8 mouse cellular contexts compared by ENCODE assay signal in genomic region chr19:17393841-17394591, GRCm38 (mm10). TPM values are rescaled to one million over a fixed set of nuclear protein-coding genes. Genes with fewer than 3 reads are reported as not detected.
DNase-seq lines count a peak whose midpoint lies in the region; ATAC-seq and TF ChIP-seq lines count a peak whose summit lies in the region.

Rfk (plus strand) TSS chr19:17394043.

- peaks cover 6% of the 10 kb centered on the region for H3K79me3 ChIP-seq in C2C12 (ENCODE audit: low read depth)

- TF ChIP-seq POLR2A in brain, embryonic 14.5 days (IDR thresholded peaks at IDR 0.05; ENCODE audit: borderline replicate concordance, extremely low read depth, insufficient read depth, insufficient read length, poor library complexity, severe bottlenecking), result peak; percentile 92

- H3K79me2 ChIP-seq in C2C12 (ENCODE audit: control insufficient read depth, insufficient read depth), result peaks cover 6% of the 10 kb centered on the region

- H3K4me2 ChIP-seq in heart, embryonic 12.5 days, result peak within 1 kb of the TSS; percentile 73
- peak within 1 kb of the TSS; percentile 74 for H3K4me2 ChIP-seq in liver, embryonic 12.5 days
- peak within 1 kb of the TSS; percentile 69 for H3K4me2 ChIP-seq in stomach, embryonic 15.5 days

- ATAC-seq in heart, embryonic 12.5 days (ENCODE audit: insufficient number of reproducible peaks, low FRiP score), result peak; percentile 97
- peak; percentile 98 for ATAC-seq in liver, embryonic 12.5 days
- peak; percentile 98 for ATAC-seq in stomach, embryonic 15.5 days (ENCODE audit: insufficient read depth, low FRiP score, low read depth)

- DNase-seq in brain, embryonic 14.5 days (ENCODE audit: low read depth), result peak; percentile 96
- peak; percentile 98 for DNase-seq in kidney, postnatal 10 days
- peak; percentile 88 to 92 for DNase-seq in natural killer cell, adult 2 months (ENCODE audit: low spot score in 2 of 2)

- H3K27ac ChIP-seq in heart, embryonic 12.5 days (ENCODE audit: poor library complexity, severe bottlenecking), result peak within 1 kb of the TSS; percentile 87
- H3K27ac ChIP-seq in liver, embryonic 12.5 days, result peak within 1 kb of the TSS; percentile 91
- H3K27ac ChIP-seq in stomach, embryonic 15.5 days, result peak within 1 kb of the TSS; percentile 62; the same call in 1 of the 2 replicates

- no peaks in the 10 kb centered on the region for H3K27me3 ChIP-seq in C2C12 (ENCODE audit: control insufficient read depth, insufficient read depth, insufficient read length)
- peaks cover 6% of the 10 kb centered on the region for H3K27me3 ChIP-seq in erythroblast, embryonic 14.5 days (ENCODE audit: control insufficient read depth)
- no peaks in the 10 kb centered on the region for H3K27me3 ChIP-seq in heart, embryonic 12.5 days (replicated peaks)
- no peaks in the 10 kb centered on the region for H3K27me3 ChIP-seq in liver, embryonic 12.5 days (replicated peaks)
- H3K27me3 ChIP-seq in stomach, embryonic 15.5 days (replicated peaks), result no peaks in the 10 kb centered on the region

- WGBS in heart, embryonic 12.5 days, result under 1% methylated on average over 79 of the region's 83 CpGs
- under 1% methylated on average over 83 of the region's 83 CpGs for WGBS in liver, embryonic 12.5 days (ENCODE audit: insufficient replicate concordance)
- under 1% methylated on average over 83 of the region's 83 CpGs for WGBS in stomach, embryonic 15.5 days

- H3K36me3 ChIP-seq in C2C12 (ENCODE audit: control insufficient read depth, insufficient read depth), result peaks cover 8% of the 10 kb centered on the region
- peaks cover 38% of the 10 kb centered on the region for H3K36me3 ChIP-seq in erythroblast, embryonic 14.5 days (ENCODE audit: control insufficient read depth)
- peaks cover 21% of the 10 kb centered on the region for H3K36me3 ChIP-seq in heart, embryonic 12.5 days
- H3K36me3 ChIP-seq in liver, embryonic 12.5 days, result peaks cover 36% of the 10 kb centered on the region
- H3K36me3 ChIP-seq in stomach, embryonic 15.5 days, result 0 out of 2 replicates have a peak, but pooled peaks cover 4% of the 10 kb centered on the region

- H3K4me1 ChIP-seq in erythroblast, embryonic 14.5 days (ENCODE audit: control insufficient read depth), result peaks cover 47% of the 10 kb centered on the region
- peaks cover 16% of the 10 kb centered on the region for H3K4me1 ChIP-seq in heart, embryonic 12.5 days (replicated peaks)
- H3K4me1 ChIP-seq in liver, embryonic 12.5 days, result peaks cover 40% of the 10 kb centered on the region
- H3K4me1 ChIP-seq in stomach, embryonic 15.5 days, result no peaks in the 10 kb centered on the region

- peak within 1 kb of the TSS; percentile 97 for H3K9ac ChIP-seq in heart, embryonic 12.5 days
- H3K9ac ChIP-seq in liver, embryonic 12.5 days, result peak within 1 kb of the TSS; percentile 95
- H3K9ac ChIP-seq in stomach, embryonic 15.5 days, result peak within 1 kb of the TSS; percentile 73

- H3K9me3 ChIP-seq in erythroblast, embryonic 14.5 days (ENCODE audit: control insufficient read depth, low read length), result no peaks in the 10 kb centered on the region
- no peaks in the 10 kb centered on the region for H3K9me3 ChIP-seq in heart, embryonic 12.5 days (replicated peaks)
- H3K9me3 ChIP-seq in liver, embryonic 12.5 days (replicated peaks), result no peaks in the 10 kb centered on the region
- H3K9me3 ChIP-seq in stomach, embryonic 15.5 days, result no peaks in the 10 kb centered on the region

- no peak for TF ChIP-seq CTCF in C2C12 (IDR thresholded peaks at IDR 0.05; ENCODE audit: control insufficient read depth, insufficient read depth, insufficient read length)
- TF ChIP-seq CTCF in brain, embryonic 14.5 days (IDR thresholded peaks at IDR 0.05; ENCODE audit: borderline replicate concordance, extremely low read depth, insufficient read depth, insufficient read length), result no peak

- peak within 1 kb of the TSS; percentile 74 for H3ac ChIP-seq in C2C12 (ENCODE audit: control insufficient read depth, insufficient read length, low read depth)

- peak within 1 kb of the TSS; percentile 67 for H3K4me3 ChIP-seq in C2C12 (ENCODE audit: insufficient read depth, poor library complexity, severe bottlenecking)
- H3K4me3 ChIP-seq in erythroblast, embryonic 14.5 days (replicated peaks), result peak within 1 kb of the TSS; percentile 97
- peak within 1 kb of the TSS; percentile 97 for H3K4me3 ChIP-seq in heart, embryonic 12.5 days
- peak within 1 kb of the TSS; percentile 96 for H3K4me3 ChIP-seq in liver, embryonic 12.5 days
- peak within 1 kb of the TSS; percentile 70 for H3K4me3 ChIP-seq in stomach, embryonic 15.5 days (replicated peaks)

TF ChIP-seq in C2C12, 6 proteins besides CTCF, POLR2A, EP300 and RAD21:
- TF ChIP-seq MYOG (IDR thresholded peaks at IDR 0.05; ENCODE audit: control insufficient read depth, extremely low read depth, insufficient read length) (no peak), FOSL1 (IDR thresholded peaks at IDR 0.05; ENCODE audit: insufficient read depth, low read length, poor library complexity, severe bottlenecking) (no peak), MAX (IDR thresholded peaks at IDR 0.05) (no peak), CEBPB (IDR thresholded peaks at IDR 0.05; ENCODE audit: low read depth) (no peak), USF1 (IDR thresholded peaks at IDR 0.05; ENCODE audit: low read depth) (no peak), MYOD1 (IDR thresholded peaks at IDR 0.05; ENCODE audit: control insufficient read depth, insufficient read length, low read depth) (no peak)

RNA-seq across cellular contexts. Expression of gene Rfk, which starts in this region (rescaled TPM):
- polyA plus RNA-seq in C2C12 (2012; fragmentation: generic; extraction: Trizol), result 15.3 TPM
- 44.0 and 44.1 TPM in 2 replicates for polyA plus RNA-seq in brain, embryonic 14.5 days (2012; rRNA removed)
- 5.2 and 7.2 TPM in 2 replicates for polyA plus RNA-seq in erythroblast, embryonic 14.5 days (2012)
- polyA plus RNA-seq in heart, embryonic 12.5 days (2016; fragmentation: Nextera tagmentation; extraction: Ambion mirVana), result 76.1 and 85.8 TPM in 2 replicates
- polyA plus RNA-seq in liver, embryonic 12.5 days (2016; fragmentation: Nextera tagmentation; extraction: Ambion mirVana), result 79.8 and 85.5 TPM in 2 replicates
- 80.8 and 92.6 TPM in 2 replicates for polyA plus RNA-seq in stomach, embryonic 15.5 days (2015; fragmentation: Nextera tagmentation; extraction: Ambion mirVana)

Comparison
In these comparisons a context has a peak if more than half of its experiments do, and no peak if none do; other contexts are left out.
1. Peak in every context shown above with its lines: DNase-seq, ATAC-seq, H3K4me3 ChIP-seq and H3K27ac ChIP-seq.